Mouse (Mus musculus) 3134 (cell line): ENCODE data around the gene Cd109.
A peak's percentile ranks its signal among the peaks of the same experiment; 100 is the strongest.

Source experiments
- DNase-seq: peaks from one replicate; pipeline ENCODE4 v3.0.0-alpha.2; 2011; ENCODE audit warnings: low spot score; ENCODE audit not compliant: insufficient read length; ENCODE audit errors: extremely low read depth

Gene Cd109

DNA sequence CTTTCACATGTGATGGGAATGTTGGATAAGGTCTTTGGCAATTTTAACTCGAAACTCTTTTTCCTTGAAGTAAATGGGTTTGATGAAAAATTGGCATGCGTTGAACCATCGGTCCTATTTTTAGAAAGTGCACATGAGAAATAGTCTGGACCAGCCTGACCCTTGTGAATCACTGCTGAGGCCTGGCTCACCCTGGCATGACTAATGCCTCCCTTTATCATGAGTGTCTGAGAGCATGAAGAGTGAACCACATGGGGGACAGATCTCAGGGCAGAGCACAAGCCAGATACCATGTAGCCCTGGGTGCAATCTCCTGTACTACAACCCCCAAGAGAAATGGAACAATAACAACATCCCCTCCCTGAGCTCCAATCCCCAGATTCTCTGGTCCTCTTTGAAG is 18.6 kb downstream of the Cd109 start:
- DNase-seq, result no peak

DNA sequence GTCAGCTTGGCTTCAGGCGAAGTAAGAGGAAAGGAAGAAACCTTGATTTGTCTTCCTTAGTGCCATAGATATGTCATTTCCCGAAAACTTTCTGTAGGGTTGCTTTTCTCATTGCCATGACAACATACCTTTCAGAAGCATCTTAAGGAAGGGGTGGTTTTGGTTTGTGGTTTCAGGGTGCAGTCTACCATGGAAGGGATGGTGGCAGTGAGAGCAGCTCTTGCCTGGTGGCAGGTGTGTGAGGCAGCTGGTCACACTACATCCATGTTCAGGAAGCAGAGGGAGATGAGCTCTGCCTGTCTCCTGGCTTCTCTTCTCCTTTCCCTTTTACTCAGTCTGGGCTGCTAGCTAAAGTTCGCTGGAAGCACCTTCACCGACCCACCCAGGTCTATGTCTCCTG is 26.0 kb downstream of the Cd109 start:
- no peak for DNase-seq

DNA sequence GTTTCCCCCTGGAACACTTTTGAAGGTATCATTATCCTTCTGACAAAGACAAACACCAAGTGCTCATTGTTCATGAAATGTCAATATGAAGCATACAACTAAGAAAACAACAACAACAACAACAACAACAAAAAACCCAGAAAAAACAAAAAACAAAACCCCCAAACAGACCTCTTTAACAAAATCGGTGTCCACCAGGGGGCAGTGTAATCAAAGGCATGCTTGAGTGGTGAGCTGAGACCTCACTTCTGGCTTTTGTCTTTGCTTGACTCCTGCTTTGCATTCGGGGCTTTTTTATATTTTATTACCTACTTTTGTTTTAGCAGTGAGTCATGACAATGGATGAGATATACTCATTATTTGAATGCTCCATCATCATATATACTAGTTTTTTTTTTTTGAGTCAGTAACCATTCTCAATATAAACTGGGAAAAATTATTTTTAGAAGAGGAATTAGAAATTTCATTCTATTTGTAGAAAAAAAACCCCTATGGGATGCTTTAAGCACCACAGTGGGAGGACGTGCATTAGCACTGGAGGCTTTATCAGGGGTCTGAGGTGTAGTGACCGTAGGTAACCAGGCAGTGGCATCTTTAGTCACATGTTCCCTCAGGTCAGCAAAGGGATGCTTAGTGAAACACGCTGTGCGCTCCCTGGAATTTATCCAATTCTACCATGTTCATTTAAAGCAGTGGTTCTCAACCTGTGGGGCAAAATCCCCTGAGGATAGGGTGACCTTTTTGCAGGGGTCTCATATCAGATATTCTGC is 30.8 kb downstream of the Cd109 start:
- no peak for DNase-seq

DNA sequence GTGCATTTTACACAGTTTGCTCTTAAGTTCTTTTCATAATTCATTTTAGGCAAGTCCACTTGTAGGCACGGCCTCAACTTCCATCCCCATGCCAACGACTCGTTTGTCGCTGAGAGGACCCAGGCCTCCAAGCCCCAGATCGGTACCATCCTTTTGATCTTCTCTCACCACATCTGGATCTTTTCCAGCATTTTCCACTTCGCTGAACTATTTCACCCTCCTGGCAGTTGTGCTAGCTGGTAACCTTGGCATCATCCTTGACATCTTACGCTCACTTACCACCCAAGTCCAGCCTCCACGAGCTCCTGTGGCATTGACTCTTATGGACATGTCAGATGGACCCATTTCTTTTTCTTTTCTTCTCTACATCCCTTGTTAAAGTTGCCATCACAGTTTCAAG is 33.3 kb downstream of the Cd109 start:
- DNase-seq, result no peak

DNA sequence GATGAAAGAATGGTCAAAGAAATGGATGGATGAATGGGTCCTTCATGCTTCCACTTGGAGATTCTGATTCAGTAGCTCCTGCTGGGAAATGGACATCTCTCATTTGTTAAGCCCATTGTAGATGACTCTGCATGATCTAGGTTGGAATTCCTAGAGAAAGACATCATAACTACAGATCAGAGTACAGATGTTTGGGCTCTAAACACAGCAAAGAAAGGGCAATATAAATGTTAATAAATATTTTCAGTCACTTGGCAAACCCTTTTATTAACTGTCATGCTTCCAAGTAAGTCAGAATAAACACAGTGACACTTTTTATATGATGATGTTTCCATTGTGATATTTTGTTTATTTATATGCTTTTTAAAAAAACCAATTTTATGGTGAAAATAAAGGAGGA is 34.1 kb downstream of the Cd109 start:
- no peak for DNase-seq

DNA sequence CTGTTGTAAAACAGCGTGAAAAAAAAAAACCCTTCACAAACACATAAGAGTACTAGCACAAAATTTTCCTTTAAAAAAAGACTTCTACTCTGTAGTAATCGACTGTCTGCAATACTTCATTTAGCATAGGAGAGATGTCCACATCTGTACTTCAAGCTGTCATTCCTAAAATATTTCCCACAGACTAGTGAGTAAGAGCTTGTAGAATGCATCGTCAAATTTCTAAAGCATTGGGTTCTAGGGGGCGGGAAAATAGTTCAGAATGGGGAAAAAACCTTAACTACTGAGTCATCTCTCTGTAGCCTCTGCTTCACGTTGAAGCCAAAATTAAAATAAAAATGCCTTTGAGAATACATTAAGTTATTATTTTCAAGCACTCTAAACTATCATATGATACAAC is 42.2 kb downstream of the Cd109 start:
- DNase-seq, result peak; percentile 52

DNA sequence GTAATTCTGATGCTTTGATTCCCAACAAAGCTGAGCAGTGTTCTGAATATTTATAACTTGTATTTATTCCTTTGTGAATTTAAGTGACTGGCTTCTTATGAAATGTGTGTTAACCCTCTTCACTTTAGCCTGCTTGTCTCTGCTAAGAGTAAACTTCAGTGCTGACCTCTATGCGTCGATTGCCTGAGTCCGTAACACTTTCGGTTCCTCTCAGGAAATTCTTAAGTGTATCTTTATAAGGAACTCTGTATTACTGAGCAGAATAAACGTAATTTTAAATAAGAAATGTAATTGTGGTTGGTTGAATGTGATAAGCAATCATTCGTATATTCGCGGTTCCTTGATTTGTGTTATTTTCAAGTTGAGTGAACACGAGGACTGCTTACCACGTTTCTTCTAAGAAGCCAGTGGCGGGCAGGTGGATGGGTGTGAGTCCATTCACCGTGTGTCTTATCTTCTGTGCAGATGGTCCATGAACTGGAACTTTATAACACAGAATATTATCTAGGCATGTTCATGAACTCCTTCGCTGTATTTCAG is 56.2 kb downstream of the Cd109 start:
- DNase-seq, result no peak

DNA sequence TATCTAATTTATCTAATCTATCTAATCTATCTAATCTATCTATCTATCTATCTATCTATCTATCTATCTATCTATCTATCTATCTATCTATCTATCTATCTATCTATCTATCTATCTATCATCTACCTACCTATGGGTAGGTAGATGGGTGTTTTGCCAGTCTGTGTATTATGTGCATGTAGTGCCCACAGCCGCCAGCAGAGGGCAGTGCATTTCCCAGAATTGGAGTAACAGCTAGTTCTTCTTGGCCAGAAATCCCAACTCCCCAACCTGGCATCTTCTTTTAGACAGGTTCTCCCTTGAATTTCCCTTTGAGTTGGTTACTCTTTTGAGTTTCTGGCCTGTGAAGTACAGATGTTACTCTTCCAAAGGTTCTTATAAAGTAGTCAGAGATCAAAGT is 85.3 kb downstream of the Cd109 start:
- peak; percentile 9 for DNase-seq

DNA sequence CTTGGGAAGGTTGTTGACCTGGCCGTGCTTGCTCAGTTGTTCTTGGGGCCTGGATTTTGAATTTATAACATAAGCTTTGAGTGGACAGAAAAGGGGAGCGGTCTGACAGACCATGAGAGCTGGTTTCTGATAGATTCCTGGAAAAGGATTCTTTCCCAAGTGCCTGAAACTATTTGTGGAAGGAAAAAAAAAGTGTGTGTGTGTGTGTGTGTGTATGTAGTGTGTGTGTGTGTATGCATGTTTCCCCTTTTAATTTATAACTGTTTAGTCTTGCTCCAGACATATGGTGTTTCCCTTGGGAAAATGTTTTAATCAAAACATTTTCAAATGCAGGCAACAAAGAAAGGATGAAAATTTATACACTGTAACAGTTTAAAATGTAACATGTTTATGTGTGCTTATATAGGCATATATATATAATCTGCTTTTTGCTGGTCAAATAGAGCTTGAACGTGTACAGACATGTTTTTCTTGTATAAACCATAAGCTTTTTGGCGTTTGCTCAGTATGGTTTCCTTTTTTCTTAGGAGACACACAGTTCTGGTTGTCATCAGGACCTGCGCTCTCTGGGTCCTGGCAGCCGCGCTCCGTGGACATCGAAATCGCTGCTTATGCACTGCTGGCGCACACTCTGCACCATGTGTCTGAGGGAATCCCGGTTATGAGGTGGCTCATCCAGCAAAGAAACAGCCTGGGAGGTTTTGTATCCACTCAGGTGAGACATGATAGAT is 87.3 kb downstream of the Cd109 start:
- DNase-seq, result no peak

DNA sequence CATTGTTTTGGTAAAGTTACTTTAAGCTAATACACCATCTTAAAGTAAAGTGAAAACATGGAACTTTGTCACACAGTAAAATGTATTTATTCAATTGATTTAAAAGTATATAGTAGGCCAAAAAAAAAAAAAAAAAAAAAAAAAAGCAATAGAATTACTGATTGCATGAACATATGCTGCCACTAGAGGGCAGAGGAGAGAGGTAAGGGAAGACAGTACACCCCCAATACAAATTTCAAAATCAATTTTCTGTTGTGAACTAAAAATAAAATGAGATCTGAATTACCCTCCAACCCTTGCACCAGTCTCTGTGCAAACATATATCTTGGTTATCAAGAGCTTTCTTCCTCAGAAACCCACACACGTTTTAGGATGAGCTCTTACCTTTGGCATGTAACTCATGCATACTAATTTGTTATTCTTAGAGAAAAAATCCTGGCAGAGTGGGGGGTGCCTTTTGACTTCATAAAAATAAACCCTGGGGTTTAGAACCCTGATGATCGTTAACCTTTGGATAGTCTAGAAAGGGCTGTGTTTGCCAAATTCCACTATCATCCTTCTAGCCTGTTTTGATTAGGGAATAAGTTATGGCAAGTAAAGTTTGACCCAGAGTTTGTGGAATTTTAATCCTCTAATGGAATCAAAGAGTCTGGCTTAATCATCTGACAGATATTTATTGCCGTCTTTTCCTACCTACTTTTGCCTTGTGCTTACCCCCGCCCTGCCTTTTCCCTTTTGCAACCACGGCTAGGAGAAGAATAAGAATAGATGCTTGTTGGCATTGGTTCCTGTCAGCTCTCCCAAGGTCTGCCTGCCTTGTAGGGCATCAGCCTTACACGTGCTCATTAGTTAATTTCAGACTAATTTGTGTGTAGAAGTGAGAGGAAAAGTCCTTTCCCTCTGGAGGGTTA is 105.8 kb downstream of the Cd109 start:
- no peak for DNase-seq

DNA sequence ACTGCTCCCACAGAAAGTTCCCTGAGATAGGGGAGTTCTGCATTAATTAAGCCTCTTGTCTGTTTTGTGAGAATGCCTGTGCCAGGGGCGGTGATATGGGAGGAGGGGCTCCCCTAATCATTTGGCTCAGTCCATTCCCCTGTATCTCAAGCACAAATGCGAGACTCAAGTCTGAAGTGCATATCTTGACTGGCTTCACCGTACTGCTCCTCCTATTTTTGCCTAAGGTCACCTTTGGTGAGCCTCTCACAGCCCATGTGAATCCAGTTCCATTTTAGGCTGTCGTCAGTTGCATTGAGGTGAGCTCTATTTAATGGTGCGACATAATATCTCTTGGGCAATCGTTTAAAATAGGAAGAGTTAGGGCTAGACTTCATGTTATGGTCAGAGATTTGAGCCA is 116.6 kb downstream of the Cd109 start:
- no peak for DNase-seq

DNA sequence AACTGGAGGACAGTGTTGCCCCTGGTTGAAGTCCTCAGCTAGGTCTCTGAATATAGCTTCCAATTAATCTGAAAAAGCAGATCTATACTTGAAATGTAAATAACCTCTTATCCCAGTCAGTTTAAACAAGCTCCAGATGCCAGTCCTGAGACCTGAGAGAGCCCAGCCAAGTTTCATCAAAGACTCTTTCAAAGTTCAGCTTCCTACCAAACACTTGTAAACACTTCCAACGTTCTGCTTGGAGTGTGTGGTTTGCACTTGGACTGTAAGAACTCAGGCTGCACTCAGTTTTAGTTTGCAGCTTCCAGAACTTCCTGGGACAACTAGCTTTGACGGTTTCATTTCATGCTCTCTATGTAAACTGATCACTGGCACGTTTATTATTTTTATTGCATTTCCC is 120.2 kb downstream of the Cd109 start:
- DNase-seq, result no peak

DNA sequence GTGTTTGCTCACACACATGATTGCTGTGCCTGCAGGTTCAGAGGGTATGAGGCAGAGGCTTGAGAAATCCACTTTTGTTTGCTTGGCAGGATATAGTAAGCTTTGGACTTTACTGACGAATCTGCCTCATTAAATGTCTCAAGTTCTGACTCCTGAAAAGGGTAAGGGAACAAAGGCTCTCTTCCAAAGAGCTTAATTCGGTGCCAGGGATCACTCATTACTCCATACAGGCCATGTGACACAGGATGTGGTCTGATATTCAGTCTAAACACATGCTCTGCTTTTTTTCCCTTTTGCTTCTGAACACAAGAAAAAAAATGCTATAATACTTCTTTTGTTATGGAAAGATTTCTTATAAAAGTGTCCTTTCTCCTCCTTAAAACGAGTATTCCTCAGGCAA is 126.7 kb downstream of the Cd109 start:
- DNase-seq, result peak; percentile 24

DNA sequence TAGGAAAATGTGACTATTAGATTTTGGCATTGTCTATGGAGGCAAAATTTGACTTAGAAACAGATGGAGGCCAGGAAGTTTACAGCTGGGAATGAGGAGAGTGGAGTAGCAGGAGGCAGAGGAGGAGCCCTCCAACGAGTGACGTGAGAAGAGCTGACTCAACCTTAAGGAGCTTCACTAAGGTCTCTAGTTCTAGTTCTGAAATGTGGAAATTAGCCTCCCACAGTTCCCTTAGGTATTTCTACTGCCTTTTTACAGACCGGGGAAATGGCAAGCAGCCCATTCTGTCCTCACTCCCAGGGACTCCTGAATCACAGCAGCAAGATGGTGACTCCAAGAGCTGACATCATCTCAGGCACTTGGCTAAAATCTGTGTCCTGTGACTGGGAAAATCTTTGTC is 134.9 kb downstream of the Cd109 start:
- peak; percentile 44 for DNase-seq
